8 mouse cellular contexts compared by ENCODE assay signal in genomic region chr19:60891123-60891470, GRCm38 (mm10). TPM values are rescaled to one million over a fixed set of nuclear protein-coding genes. Genes with fewer than 3 reads are reported as not detected.
DNase-seq lines count a peak whose midpoint lies in the region; ATAC-seq and TF ChIP-seq lines count a peak whose summit lies in the region.

No protein-coding gene starts in this region.

- intact Hi-C loops in heart, postnatal 25 days (cut with DNase I): loop anchor here (5.0 kb wide), 2 partner anchors 51 to 101 kb away; no protein-coding TSS in a partner anchor

- no peak for TF ChIP-seq CTCF in bone marrow macrophage, adult 2 months (IDR thresholded peaks at IDR 0.05; ENCODE audit: low read depth, low read length)
- TF ChIP-seq CTCF in liver, embryonic 14.5 days (IDR thresholded peaks at IDR 0.05; ENCODE audit: low read depth): no peak

- peak overlapping the region; percentile 65 for H3K4me3 ChIP-seq in bone marrow macrophage, adult 2 months (ENCODE audit: insufficient read depth, low read length)
- peak overlapping the region; percentile 76 for H3K4me3 ChIP-seq in heart, embryonic 15.5 days
- peak overlapping the region in 1 of 2 experiments; percentile 36; a peak in 3 of 4 replicates for H3K4me3 ChIP-seq in liver, embryonic 14.5 days (ENCODE audit: insufficient read depth in 1 of 2, low read depth in 2 of 2, low read length in 2 of 2)

- 6% methylated on average over 4 of the region's 5 CpGs for WGBS in heart, embryonic 15.5 days
- 17% methylated on average over 5 of the region's 5 CpGs for WGBS in liver, embryonic 14.5 days (ENCODE audit: insufficient replicate concordance)

- H3K4me1 ChIP-seq in bone marrow macrophage, adult 2 months (ENCODE audit: control insufficient read depth, insufficient read depth, low read length): no peaks in the 10 kb centered on the region
- H3K4me1 ChIP-seq in heart, embryonic 15.5 days (replicated peaks): peaks cover 35% of the 10 kb centered on the region
- peaks cover 25 to 29% of the 10 kb centered on the region in 2 experiments for H3K4me1 ChIP-seq in liver, embryonic 14.5 days (replicated peaks; ENCODE audit: control insufficient read depth in 2 of 2, insufficient read depth in 2 of 2, low read length in 1 of 2)

- H3K9me3 ChIP-seq in heart, embryonic 15.5 days (replicated peaks): no peaks in the 10 kb centered on the region
- H3K9me3 ChIP-seq in liver, embryonic 14.5 days (ENCODE audit: control insufficient read depth, low read length): no peaks in the 10 kb centered on the region

- no peaks in the 10 kb centered on the region for H3K27me3 ChIP-seq in heart, embryonic 15.5 days
- no peaks in the 10 kb centered on the region; the same call in none of the 2 replicates for H3K27me3 ChIP-seq in liver, embryonic 14.5 days (ENCODE audit: control insufficient read depth, insufficient read depth, low read length)

- peak overlapping the region; percentile 74 for H3K4me2 ChIP-seq in heart, embryonic 15.5 days
- peak overlapping the region; percentile 89 for H3K4me2 ChIP-seq in liver, embryonic 14.5 days (ENCODE audit: low read depth)

- TF ChIP-seq EP300 in liver, embryonic 14.5 days (IDR thresholded peaks at IDR 0.05; ENCODE audit: low read depth): no peak

- H3K27ac ChIP-seq in bone marrow macrophage, adult 2 months (ENCODE audit: insufficient read depth, low read depth, low read length): no peak overlapping the region
- no peak overlapping the region; the same call in 1 of the 2 replicates for H3K27ac ChIP-seq in heart, embryonic 15.5 days
- H3K27ac ChIP-seq in liver, embryonic 14.5 days: no peak overlapping the region

- DNase-seq in heart, adult 11 months: peak; percentile 84
- no peak for DNase-seq in heart, postnatal 25 days (ENCODE audit: low spot score)
- DNase-seq in liver, embryonic 14.5 days (ENCODE audit: low read depth in 3 of 3, low spot score in 3 of 3): no peak
- DNase-seq in ovary, postnatal 10 days (ENCODE audit: low spot score): no peak
- DNase-seq in thymus, postnatal 0 days (ENCODE audit: low spot score): no peak
- DNase-seq in urinary bladder, adult 2 months (ENCODE audit: low spot score): no peak

- ATAC-seq in heart, embryonic 15.5 days (replicated peaks; ENCODE audit: insufficient number of reproducible peaks, insufficient read depth, low FRiP score, low read depth): no peak
- ATAC-seq in liver, embryonic 14.5 days (ENCODE audit: insufficient read depth): no peak

- no peaks in the 10 kb centered on the region for H3K36me3 ChIP-seq in heart, embryonic 15.5 days
- no peaks in the 10 kb centered on the region for H3K36me3 ChIP-seq in liver, embryonic 14.5 days (replicated peaks; ENCODE audit: control insufficient read depth, insufficient read depth, low read depth)

- peak overlapping the region; percentile 23; the same call in 1 of the 2 replicates for H3K9ac ChIP-seq in heart, embryonic 15.5 days
- H3K9ac ChIP-seq in liver, embryonic 14.5 days (replicated peaks): no peak overlapping the region

- TF ChIP-seq POLR2A in bone marrow macrophage, adult 2 months (IDR thresholded peaks at IDR 0.05; ENCODE audit: borderline replicate concordance, low read depth, low read length): no peak

RNA-seq across cellular contexts. Expression of gene Grk5, which starts 1.5 kb away (rescaled TPM):
- total RNA-seq in heart, postnatal 25 days (2021): 10 to 100 TPM; 20.6 to 25.6 TPM
- polyA plus RNA-seq in bone marrow macrophage, adult 2 months (2012; ENCODE audit: insufficient read depth, insufficient read length, missing spikeins): 9.4 and 11.2 TPM in 2 replicates
- polyA plus RNA-seq in heart, embryonic 15.5 days (2015; fragmentation: Nextera tagmentation; extraction: Ambion mirVana): 3.2 and 3.4 TPM in 2 replicates
- 0.64 and 0.84 TPM in 2 replicates for polyA plus RNA-seq in liver, embryonic 14.5 days (2012; rRNA removed)
- polyA plus RNA-seq in liver, embryonic 14.5 days (2014; fragmentation: Nextera tagmentation; extraction: Ambion mirVana): 0.50 and 0.59 TPM in 2 replicates
- polyA plus RNA-seq in thymus, postnatal 0 days (2015; fragmentation: Nextera tagmentation; extraction: Ambion mirVana): 2.6 and 2.8 TPM in 2 replicates
- polyA plus RNA-seq in urinary bladder, adult 2 months (2012; rRNA removed): 6.4 and 7.1 TPM in 2 replicates

RNA-seq across cellular contexts. Expression of gene Prdx3, which starts 16.7 kb away (rescaled TPM):
- total RNA-seq in heart, postnatal 25 days (2021): 100 to 1,000 TPM; 362 to 371 TPM
- 50.0 and 52.5 TPM in 2 replicates for polyA plus RNA-seq in bone marrow macrophage, adult 2 months (2012; ENCODE audit: insufficient read depth, insufficient read length, missing spikeins)
- polyA plus RNA-seq in heart, embryonic 15.5 days (2015; fragmentation: Nextera tagmentation; extraction: Ambion mirVana): 165 and 188 TPM in 2 replicates
- polyA plus RNA-seq in liver, embryonic 14.5 days (2012; rRNA removed): 152 and 217 TPM in 2 replicates
- 401 and 411 TPM in 2 replicates for polyA plus RNA-seq in liver, embryonic 14.5 days (2014; fragmentation: Nextera tagmentation; extraction: Ambion mirVana)
- polyA plus RNA-seq in thymus, postnatal 0 days (2015; fragmentation: Nextera tagmentation; extraction: Ambion mirVana): 120 and 131 TPM in 2 replicates
- polyA plus RNA-seq in urinary bladder, adult 2 months (2012; rRNA removed): 136 and 171 TPM in 2 replicates

RNA-seq across cellular contexts. Expression of gene Sfxn4, which starts 29.8 kb away (rescaled TPM):
- 1 to 10 TPM; 6.5 to 7.7 TPM for total RNA-seq in heart, postnatal 25 days (2021)
- polyA plus RNA-seq in bone marrow macrophage, adult 2 months (2012; ENCODE audit: insufficient read depth, insufficient read length, missing spikeins): 6.2 and 9.2 TPM in 2 replicates
- polyA plus RNA-seq in heart, embryonic 15.5 days (2015; fragmentation: Nextera tagmentation; extraction: Ambion mirVana): 6.8 and 7.2 TPM in 2 replicates
- polyA plus RNA-seq in liver, embryonic 14.5 days (2012; rRNA removed): 0.90 and 0.98 TPM in 2 replicates
- polyA plus RNA-seq in liver, embryonic 14.5 days (2014; fragmentation: Nextera tagmentation; extraction: Ambion mirVana): 0.94 and 1.2 TPM in 2 replicates
- polyA plus RNA-seq in thymus, postnatal 0 days (2015; fragmentation: Nextera tagmentation; extraction: Ambion mirVana): 4.0 and 4.3 TPM in 2 replicates
- polyA plus RNA-seq in urinary bladder, adult 2 months (2012; rRNA removed): 6.4 and 9.0 TPM in 2 replicates
